Mouse (Mus musculus) lung, embryonic 15.5 days (tissue): ENCODE measurements around the gene Slit1. TPM values are rescaled to one million over a fixed set of nuclear protein-coding genes. Genes with fewer than 3 reads are reported as not detected.

Source experiments
- ATAC-seq: fragments of 200-750 bp; cut with Nextera tagmentation; 2 replicates; pipeline ENCODE4 v1.8.0; 2017; ENCODE audit warnings: moderate number of reproducible peaks, borderline replicate concordance; ENCODE audit not compliant: low FRiP score, low TSS enrichment; ENCODE audit errors: extremely low read depth
- H3K27ac ChIP-seq: fragments of 300-500 bp; sonication (generic); 2 replicates; pipeline ENCODE4 v1.5.1; 2015; ENCODE audit warnings: moderate library complexity, mild to moderate bottlenecking, inconsistent platforms
- H3K27me3 ChIP-seq: fragments of 300-500 bp; sonication (generic); 2 replicates; pipeline ENCODE4 v1.6.1; 2015; ENCODE audit warnings: inconsistent platforms
- H3K36me3 ChIP-seq: fragments of 300-500 bp; sonication (generic); 2 replicates; pipeline ENCODE4 v1.6.1; 2015; ENCODE audit warnings: inconsistent platforms
- H3K4me1 ChIP-seq: fragments of 300-500 bp; sonication (generic); 2 replicates; pipeline ENCODE4 v1.6.1; 2015; ENCODE audit warnings: inconsistent platforms
- H3K4me2 ChIP-seq: fragments of 300-500 bp; sonication (generic); 2 replicates; pipeline ENCODE4 v1.6.1; 2015; ENCODE audit warnings: inconsistent platforms, mild to moderate bottlenecking, moderate library complexity
- H3K4me3 ChIP-seq: fragments of 300-500 bp; sonication (generic); 2 replicates; pipeline ENCODE4 v1.5.1; 2015; ENCODE audit warnings: mild to moderate bottlenecking, inconsistent platforms
- H3K9ac ChIP-seq: fragments of 300-500 bp; sonication (generic); 2 replicates; pipeline ENCODE4 v1.6.1; 2015; ENCODE audit warnings: inconsistent platforms
- H3K9me3 ChIP-seq: fragments of 300-500 bp; sonication (generic); 2 replicates; pipeline ENCODE4 v1.6.1; 2016; ENCODE audit warnings: inconsistent platforms
- WGBS: fragments of 180-500 bp; shearing (Covaris S2); methylation state at CpG from one replicate; pipeline ENCODE4 v1.1.7; 2015; 5-methylcytosine and 5-hydroxymethylcytosine counted together
- polyA plus RNA-seq: library from polyadenylated mRNA; unstranded; fragments of >200 nt; fragmentation: Nextera tagmentation; extraction: Ambion mirVana; gene quantifications from 2 replicates; pipeline ENCODE4 v1.2.1, GENCODE M21; 2015

Slit1 gene
- polyA plus RNA-seq, 1 experiment from 2014 or later, result 0.42 TPM

DNA sequence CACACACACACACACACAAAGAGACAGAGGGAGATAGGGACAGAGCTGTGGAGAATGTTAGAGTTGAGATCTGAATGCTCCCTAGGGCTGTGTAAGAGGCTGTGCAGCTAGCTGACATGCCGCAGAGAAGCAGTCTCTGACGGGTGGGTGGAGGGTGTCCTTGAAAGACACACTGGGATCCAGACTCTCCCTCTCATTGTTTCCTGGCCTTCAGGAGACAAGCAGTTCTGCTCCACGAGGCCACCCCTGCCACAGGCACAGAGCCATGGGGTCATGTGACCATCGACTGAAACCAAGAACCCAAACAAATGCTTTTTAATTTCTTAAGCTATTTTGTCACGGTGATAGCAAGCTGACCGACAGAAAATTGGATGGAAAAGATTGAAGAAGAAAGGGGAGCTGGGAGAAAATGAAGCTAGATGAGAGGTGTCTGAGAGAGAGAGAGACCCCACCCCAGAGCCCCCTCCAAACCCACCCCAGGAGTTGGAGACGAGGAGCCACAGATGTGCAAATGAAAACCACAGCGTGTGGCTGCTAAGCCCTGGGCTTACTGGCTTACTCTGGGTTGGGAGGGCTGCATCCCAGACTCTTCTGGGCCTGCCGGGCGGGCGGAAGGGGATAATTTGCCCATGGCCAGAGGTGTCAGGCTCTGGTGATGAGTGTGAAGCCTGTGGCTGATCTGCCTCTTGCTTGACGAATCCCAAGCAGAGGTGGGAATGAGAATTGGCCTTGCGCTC lies 79.8 kb downstream of the Slit1 start:
- no peak overlapping the region for H3K9ac ChIP-seq
- 15% methylated on average over 13 of the region's 13 CpGs for WGBS
- ATAC-seq, result no peak
- H3K4me2 ChIP-seq, result no peak overlapping the region
- H3K4me3 ChIP-seq, result no peak overlapping the region
- H3K27me3 ChIP-seq, result peaks cover 53% of the 10 kb centered on the region
- no peaks in the 10 kb centered on the region for H3K9me3 ChIP-seq
- H3K4me1 ChIP-seq, result no peaks in the 10 kb centered on the region
- no peaks in the 10 kb centered on the region for H3K36me3 ChIP-seq
- no peak overlapping the region for H3K27ac ChIP-seq

DNA sequence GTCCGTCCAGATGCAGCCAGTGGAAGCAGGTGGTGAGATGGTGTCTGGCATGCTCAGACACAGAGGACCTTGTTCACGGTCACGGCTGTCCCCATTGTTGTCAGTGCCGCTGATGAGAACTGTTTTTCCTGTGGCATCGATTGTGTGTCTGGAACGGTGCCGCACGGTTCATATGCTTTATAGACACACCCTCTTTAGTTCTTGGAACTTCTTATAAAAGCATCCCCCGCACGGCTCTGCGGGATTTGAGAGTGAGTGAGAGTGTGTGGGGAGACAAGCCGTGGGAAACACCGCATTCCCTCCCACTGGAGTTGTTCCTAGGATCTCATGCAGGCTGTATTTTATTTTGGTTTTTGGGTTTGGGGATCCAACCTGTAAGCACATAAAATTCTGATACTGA lies 82.0 kb downstream of the Slit1 start:
- Histone ChIP-seq H3K9ac (no peak overlapping the region), H3K4me1 (no peaks in the 10 kb centered on the region), H3K36me3 (no peaks in the 10 kb centered on the region), H3K27me3 (peaks cover 67% of the 10 kb centered on the region), H3K4me2 (no peak overlapping the region), H3K4me3 (no peak overlapping the region), H3K27ac (no peak overlapping the region), H3K9me3 (no peaks in the 10 kb centered on the region)
- ATAC-seq, result no peak
- 79% methylated on average over 13 of the region's 13 CpGs for WGBS

DNA sequence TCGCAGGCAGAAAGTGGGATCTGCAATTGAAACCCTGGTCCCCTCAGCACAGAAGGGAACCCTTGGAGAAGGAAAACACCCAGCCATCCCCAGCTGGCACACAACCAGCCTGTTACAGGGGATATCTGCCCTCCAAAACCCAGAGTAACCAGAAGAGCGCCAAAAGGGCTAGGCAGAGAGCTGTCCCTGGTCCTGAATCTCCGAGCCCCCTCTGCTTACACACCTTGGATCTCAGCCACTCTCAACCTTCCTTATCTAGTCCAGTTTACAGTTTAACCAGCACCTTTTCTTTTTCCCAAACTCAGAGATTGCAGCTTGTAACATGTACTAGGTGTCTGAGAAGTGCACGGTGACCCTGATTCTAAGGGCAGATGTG lies 82.5 kb downstream of the Slit1 start:
- no peak overlapping the region for H3K9ac ChIP-seq
- H3K4me2 ChIP-seq, result no peak overlapping the region
- 13% methylated on average over 4 of the region's 4 CpGs for WGBS

DNA sequence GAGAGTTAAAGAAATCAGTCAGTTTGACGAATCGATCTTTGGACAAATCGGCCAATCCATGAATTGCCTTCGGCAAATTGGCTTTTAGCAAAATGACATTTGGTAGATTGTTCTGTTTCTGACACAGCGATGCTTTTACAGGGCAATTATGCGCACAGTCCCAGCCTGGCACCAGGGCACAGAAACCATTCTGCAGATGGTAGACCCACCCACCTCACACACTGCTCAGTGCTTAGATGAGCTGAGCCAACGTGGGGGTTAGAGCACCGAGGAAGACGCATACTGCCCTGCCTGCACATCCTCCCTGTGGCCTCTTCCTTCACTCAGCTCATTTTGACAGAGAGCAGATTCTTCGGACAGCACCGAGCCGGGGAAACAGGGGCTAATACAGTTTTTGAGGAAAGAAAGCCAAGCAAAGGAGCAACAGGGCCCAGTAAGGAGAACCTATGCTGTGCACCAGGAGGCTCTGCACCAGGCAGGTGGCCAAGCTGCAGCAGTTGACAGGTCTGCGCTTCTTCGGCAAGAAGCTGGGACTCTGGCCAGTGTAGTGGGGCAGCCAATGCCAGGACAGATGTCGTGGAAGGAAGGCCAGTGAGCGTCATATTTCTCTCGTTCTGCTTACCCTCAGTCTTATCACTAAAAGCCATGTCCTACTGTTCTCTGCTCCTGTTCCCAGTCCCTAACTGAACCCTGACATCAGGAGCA lies 83.0 kb downstream of the Slit1 start:
- Histone ChIP-seq H3K4me1 (no peaks in the 10 kb centered on the region), H3K9me3 (no peaks in the 10 kb centered on the region), H3K9ac (no peak overlapping the region), H3K36me3 (no peaks in the 10 kb centered on the region), H3K4me2 (no peak overlapping the region), H3K27me3 (peaks cover 60% of the 10 kb centered on the region), H3K4me3 (no peak overlapping the region), H3K27ac (no peak overlapping the region)
- ATAC-seq, result no peak
- 59% methylated on average over 17 of the region's 17 CpGs for WGBS

More for the DNA sequence above, 82.5 kb downstream of the Slit1 start:
- Histone ChIP-seq H3K4me3 (no peak overlapping the region), H3K36me3 (no peaks in the 10 kb centered on the region), H3K27me3 (peaks cover 65% of the 10 kb centered on the region), H3K9me3 (no peaks in the 10 kb centered on the region), H3K27ac (no peak overlapping the region), H3K4me1 (no peaks in the 10 kb centered on the region)
- ATAC-seq, result no peak

DNA sequence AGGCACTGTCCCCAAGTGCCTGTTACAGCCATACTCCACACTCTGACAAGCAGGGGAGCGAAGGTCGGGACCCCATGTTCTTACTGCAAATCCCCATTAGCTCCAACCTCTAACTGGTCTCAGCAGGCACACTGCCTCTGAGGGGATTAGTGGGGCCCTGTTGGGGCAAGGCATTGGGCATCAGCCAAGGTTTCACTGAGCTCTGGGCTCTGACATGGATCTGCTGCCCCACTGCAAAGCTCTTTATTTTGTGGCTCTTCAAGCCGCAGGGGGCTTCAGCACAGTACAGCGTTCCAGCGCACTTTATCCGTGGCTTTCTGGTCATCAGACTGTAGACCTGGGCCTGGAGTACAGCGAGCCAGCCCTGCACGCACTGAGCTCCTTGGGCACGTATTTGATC lies 86.0 kb downstream of the Slit1 start:
- 28% methylated on average over 9 of the region's 9 CpGs for WGBS
- Histone ChIP-seq H3K4me3 (no peak overlapping the region), H3K36me3 (no peaks in the 10 kb centered on the region), H3K4me2 (no peak overlapping the region), H3K27me3 (peaks cover 34% of the 10 kb centered on the region), H3K27ac (no peak overlapping the region), H3K9ac (no peak overlapping the region), H3K9me3 (no peaks in the 10 kb centered on the region), H3K4me1 (no peaks in the 10 kb centered on the region)
- no peak for ATAC-seq

DNA sequence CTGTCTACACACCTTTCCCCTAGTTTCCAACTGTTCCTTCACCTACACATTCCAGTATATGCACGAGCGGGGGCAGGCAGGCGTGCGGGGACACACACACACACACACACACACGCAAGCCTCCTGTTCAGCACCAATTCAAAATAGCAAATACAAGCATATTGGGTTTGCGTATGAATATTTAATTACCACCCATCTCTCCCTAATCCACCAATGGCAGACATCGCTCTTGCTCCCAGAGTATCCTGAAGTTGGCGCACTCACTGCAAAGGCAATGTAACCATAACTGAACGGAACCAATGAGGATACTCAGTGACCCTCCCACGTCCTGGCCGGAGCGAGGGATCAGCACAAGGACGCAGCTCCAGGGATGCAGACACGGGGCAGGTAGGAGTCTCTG lies 86.8 kb downstream of the Slit1 start:
- peaks cover 34% of the 10 kb centered on the region for H3K27me3 ChIP-seq
- H3K27ac ChIP-seq, result no peak overlapping the region
- WGBS, result 75% methylated on average over 14 of the region's 14 CpGs
- H3K4me2 ChIP-seq, result no peak overlapping the region
- no peaks in the 10 kb centered on the region for H3K4me1 ChIP-seq
- H3K9me3 ChIP-seq, result no peaks in the 10 kb centered on the region
- no peak overlapping the region for H3K9ac ChIP-seq
- no peak overlapping the region for H3K4me3 ChIP-seq
- no peaks in the 10 kb centered on the region for H3K36me3 ChIP-seq
- ATAC-seq, result no peak

DNA sequence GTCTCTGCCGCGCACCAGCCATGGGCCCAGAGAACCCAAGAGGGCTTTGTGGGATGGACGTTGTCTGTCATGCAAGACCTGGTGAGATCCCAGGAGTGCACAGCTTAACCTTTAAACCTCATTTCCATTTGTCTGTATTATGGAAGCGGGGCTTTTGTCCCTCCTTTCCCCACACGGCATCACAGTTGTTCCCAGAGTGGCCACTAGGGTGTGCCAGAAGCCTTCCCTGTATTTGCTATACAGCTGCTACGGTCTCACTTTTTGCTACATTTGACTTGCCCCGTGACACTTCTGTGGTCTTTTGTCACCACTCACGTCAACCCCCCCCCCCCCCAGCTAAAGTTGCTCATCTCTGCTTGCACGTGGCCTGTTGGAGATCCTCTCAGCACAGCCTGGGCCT lies 87.5 kb downstream of the Slit1 start:
- no peaks in the 10 kb centered on the region for H3K4me1 ChIP-seq
- 8% methylated on average over 9 of the region's 9 CpGs for WGBS
- no peak overlapping the region for H3K4me2 ChIP-seq
- peaks cover 40% of the 10 kb centered on the region for H3K27me3 ChIP-seq
- no peak overlapping the region for H3K27ac ChIP-seq
- H3K36me3 ChIP-seq, result no peaks in the 10 kb centered on the region
- no peak overlapping the region for H3K4me3 ChIP-seq
- H3K9ac ChIP-seq, result no peak overlapping the region
- ATAC-seq, result no peak
- H3K9me3 ChIP-seq, result no peaks in the 10 kb centered on the region

DNA sequence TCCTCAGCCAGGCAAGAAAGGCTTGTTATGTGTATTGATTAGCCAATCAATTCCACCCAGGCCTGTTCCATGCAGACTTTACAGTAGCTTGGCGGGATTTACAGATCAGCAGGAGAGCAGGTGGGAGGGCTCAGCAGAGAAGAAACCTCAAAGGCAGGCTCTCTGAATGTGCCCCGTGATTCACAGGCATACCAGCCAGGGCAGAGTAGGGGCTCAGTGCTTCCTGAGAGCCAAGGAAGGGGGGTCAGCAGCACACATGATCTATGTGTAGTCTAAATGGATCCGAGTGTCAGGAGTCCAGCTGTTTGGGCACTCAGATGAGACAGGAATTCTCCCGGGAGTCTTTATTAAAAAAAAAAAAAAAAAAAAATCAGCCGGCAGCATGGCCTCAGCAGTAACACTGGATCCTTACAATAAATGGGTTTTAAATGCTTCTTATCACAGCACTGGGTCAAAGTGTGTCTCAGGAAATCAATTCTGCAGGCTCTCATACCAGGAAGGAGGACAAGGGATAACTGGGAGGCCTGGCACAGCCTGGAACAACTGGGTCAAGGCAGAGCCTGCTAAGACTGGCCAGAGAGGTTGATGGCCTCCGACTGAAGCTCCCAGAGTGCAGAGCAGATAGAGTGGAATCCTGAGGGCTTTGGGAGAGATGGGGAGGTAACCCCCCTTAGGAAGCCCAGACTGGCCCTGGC lies 88.2 kb downstream of the Slit1 start:
- Histone ChIP-seq H3K4me1 (no peaks in the 10 kb centered on the region), H3K27me3 (peaks cover 39% of the 10 kb centered on the region), H3K27ac (no peak overlapping the region), H3K9ac (no peak overlapping the region), H3K9me3 (no peaks in the 10 kb centered on the region), H3K4me3 (no peak overlapping the region), H3K4me2 (no peak overlapping the region), H3K36me3 (no peaks in the 10 kb centered on the region)
- ATAC-seq, result no peak
- 14% methylated on average over 6 of the region's 6 CpGs for WGBS

DNA sequence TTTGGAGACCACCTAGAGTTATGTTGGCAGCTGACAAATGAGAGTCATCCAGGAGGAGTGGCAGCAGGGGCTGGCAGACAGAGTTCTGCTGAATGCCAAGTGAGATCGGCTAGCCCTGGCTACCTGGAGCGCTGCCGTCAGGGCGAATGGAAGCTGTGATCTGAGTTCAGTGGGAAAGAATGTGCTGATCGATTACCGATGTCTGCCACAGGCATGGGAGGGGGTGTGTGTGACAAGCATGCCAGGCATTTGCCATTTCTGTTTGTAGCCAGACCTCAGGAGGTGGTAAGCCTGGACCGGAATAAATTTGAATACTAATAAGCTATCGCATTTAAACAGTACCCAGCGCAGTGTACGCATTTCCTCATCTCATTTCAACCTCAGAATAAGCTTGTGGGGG lies 91.5 kb downstream of the Slit1 start:
- H3K9ac ChIP-seq, result no peak overlapping the region
- H3K4me1 ChIP-seq, result no peaks in the 10 kb centered on the region
- H3K4me2 ChIP-seq, result no peak overlapping the region
- peaks cover 26% of the 10 kb centered on the region for H3K27me3 ChIP-seq
- no peaks in the 10 kb centered on the region for H3K9me3 ChIP-seq
- H3K27ac ChIP-seq, result no peak overlapping the region
- H3K36me3 ChIP-seq, result no peaks in the 10 kb centered on the region
- WGBS, result 43% methylated on average over 10 of the region's 10 CpGs
- H3K4me3 ChIP-seq, result no peak overlapping the region
- ATAC-seq, result no peak

DNA sequence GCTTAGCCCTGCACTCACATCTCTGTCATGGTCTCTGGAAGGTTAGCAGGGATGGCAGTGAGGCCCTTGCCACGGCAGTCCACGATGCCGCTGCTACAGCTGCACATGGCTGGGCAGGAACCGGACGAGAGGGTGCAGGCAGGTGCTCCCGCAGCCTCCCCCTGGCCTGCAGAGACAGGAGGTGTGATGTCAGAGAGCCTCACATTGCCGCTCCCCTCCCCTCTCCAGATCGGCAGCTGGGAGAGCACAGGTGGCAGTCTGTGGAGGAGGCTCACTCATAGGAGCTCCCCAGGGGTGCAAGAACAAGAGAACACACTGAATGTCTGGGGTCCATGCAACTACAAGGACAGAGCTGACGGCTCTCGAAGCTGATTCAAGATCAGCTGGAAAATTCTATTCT lies 94.1 kb downstream of the Slit1 start:
- no peak for ATAC-seq
- 39% methylated on average over 10 of the region's 10 CpGs for WGBS

DNA sequence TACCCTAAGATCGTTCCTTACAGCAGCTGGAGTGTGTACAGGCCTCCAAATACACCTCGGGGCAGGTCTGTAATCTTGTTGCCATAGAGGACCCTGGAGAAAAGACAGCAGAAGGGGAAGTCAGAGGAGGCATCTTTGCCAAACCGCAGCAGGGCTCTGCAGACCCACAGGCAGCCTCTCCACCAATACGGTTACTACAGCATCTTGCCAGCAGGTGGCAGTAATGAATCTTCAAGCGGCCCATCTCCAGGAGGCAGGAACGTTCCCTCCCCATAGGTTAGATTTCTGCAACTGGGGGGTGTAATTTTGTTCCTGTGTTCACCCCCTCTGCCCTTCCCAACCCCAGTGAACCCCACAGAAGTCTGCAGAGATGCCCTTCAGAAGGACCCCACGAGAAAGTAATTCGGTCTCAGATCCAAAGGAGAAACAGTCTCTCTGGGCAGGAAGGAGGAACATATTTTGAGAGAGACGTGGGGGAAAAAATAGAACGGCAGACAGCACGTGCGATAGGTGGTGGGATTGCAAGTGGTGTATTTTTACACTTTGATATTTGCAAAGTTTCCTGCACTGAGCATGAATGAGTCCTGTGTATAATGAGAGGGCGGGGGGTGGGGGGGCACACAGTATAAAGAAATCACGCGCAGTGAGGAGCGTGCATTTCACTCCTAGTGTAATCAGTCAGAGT lies 96.4 kb downstream of the Slit1 start:
- WGBS, result 36% methylated on average over 16 of the region's 16 CpGs
- Histone ChIP-seq H3K9ac (no peak overlapping the region), H3K27ac (no peak overlapping the region)

More for the DNA sequence above, 94.1 kb downstream of the Slit1 start:
- Histone ChIP-seq H3K4me2 (no peak overlapping the region), H3K4me3 (no peak overlapping the region), H3K4me1 (no peaks in the 10 kb centered on the region), H3K36me3 (no peaks in the 10 kb centered on the region), H3K27me3 (peaks cover 18% of the 10 kb centered on the region), H3K9ac (no peak overlapping the region), H3K27ac (no peak overlapping the region), H3K9me3 (no peaks in the 10 kb centered on the region)

DNA sequence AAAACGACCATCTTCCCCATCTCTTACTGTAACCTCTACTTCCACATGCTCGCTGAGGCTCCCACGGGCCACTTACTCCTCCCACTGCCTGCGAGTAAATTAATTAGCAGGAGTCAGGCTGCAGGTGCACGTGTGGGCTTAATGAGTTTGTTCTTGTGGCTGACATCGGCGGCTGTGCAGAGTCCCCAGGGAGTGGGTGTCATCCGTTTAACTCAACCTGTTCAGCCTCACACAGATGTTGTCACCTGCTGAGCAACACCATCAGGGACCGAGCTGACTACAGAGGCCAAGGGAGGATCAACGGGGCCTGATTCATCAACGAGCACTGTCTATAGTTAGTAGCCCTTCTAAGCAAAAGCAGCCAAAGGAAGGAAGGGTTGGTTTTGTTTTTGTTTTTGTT lies 100.5 kb downstream of the Slit1 start:
- Histone ChIP-seq H3K9me3 (no peaks in the 10 kb centered on the region), H3K27ac (no peak overlapping the region), H3K36me3 (no peaks in the 10 kb centered on the region), H3K9ac (no peak overlapping the region), H3K4me1 (no peaks in the 10 kb centered on the region), H3K4me2 (no peak overlapping the region), H3K4me3 (no peak overlapping the region), H3K27me3 (no peaks in the 10 kb centered on the region)
- 65% methylated on average over 11 of the region's 11 CpGs for WGBS
- no peak for ATAC-seq

More for the DNA sequence above, 96.4 kb downstream of the Slit1 start:
- no peaks in the 10 kb centered on the region for H3K9me3 ChIP-seq
- peaks cover 18% of the 10 kb centered on the region for H3K27me3 ChIP-seq
- no peak for ATAC-seq
- H3K4me3 ChIP-seq, result no peak overlapping the region
- no peaks in the 10 kb centered on the region for H3K4me1 ChIP-seq
- no peaks in the 10 kb centered on the region for H3K36me3 ChIP-seq
- H3K4me2 ChIP-seq, result no peak overlapping the region
